Mouse (Mus musculus) ES-E14 (cell line): ENCODE measurements at regions not wholly inside any gene's neighbourhood (a gene's known extent, or its start where the extent isn't known, plus 50 kb on each side); places are given as distances from the start of the nearest gene placed in this dataset.
"Not testable (repeated sequence)": the region's sequence is repeated elsewhere in the genome, so short reads cannot be mapped to it uniquely, and the experiment has no call there.

ENCODE experiments used
- CHD2 ChIP-seq: IDR thresholded peaks from 2 replicates; pipeline ENCODE4 v1.6.1; 2014; ENCODE audit warnings: mild to moderate bottlenecking, low read depth, low read length, inconsistent platforms
- HCFC1 ChIP-seq: IDR thresholded peaks from 2 replicates; pipeline ENCODE4 v1.6.1; 2012; ENCODE audit warnings: low read length, inconsistent platforms, borderline replicate concordance; ENCODE audit not compliant: insufficient read depth
- ZNF384 ChIP-seq: IDR thresholded peaks from 2 replicates; pipeline ENCODE4 v1.6.1; 2012; ENCODE audit warnings: low read depth, low read length, inconsistent platforms

DNA sequence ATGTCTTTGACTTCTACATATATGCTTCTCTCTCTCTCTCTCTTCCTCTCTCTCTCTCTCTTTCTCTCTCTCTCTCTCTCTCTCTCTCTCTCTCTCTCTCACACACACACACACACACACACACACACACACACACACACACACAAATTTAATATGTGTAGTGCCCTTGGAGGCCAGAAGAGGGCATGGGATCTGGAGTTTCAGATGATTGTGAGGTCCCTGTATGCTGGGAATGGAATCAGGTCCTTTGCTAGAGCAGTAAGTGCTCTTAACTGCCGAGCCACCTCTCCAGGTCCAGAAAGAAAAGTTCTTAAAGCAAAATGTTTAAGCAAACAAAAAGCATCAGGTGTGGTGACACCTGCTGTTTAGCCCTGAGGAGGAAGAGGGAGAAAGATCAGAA is 62.2 kb upstream of the Adgre5 start:
- not testable (repeated sequence) for TF ChIP-seq HCFC1, CHD2, ZNF384
